Mouse (Mus musculus): ENCODE data around the gene E130208F15Rik.

DNA sequence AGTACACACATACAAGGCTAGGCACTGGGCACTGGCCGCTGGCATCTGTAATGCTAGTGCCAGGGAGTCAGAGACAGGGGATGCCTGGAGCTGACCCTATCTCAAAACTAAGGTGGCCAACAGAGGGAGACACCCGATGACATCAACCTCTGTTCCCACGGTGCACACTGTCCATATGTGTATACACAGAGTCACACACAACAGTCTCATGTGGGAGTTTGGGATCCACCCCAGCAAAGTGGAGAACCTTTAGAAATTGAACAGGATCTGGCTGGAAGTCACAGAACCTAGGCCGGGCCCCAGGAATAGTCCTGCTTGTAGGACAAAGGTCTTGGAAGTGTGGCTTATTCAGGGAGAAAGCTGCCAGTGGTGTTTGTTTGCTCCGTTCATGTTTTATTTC lies 27.2 kb upstream of the E130208F15Rik start:
- TF ChIP-seq GATA1 (IDR thresholded peaks at IDR 0.05; ENCODE audit: borderline replicate concordance, low read length): no peak
- no peak for TF ChIP-seq FLI1 (IDR thresholded peaks at IDR 0.05; ENCODE audit: low read length)

Data from megakaryocyte, embryonic 14.5 days (primary cell).